8 mouse cellular contexts compared by ENCODE assay signal in the genomic region with DNA sequence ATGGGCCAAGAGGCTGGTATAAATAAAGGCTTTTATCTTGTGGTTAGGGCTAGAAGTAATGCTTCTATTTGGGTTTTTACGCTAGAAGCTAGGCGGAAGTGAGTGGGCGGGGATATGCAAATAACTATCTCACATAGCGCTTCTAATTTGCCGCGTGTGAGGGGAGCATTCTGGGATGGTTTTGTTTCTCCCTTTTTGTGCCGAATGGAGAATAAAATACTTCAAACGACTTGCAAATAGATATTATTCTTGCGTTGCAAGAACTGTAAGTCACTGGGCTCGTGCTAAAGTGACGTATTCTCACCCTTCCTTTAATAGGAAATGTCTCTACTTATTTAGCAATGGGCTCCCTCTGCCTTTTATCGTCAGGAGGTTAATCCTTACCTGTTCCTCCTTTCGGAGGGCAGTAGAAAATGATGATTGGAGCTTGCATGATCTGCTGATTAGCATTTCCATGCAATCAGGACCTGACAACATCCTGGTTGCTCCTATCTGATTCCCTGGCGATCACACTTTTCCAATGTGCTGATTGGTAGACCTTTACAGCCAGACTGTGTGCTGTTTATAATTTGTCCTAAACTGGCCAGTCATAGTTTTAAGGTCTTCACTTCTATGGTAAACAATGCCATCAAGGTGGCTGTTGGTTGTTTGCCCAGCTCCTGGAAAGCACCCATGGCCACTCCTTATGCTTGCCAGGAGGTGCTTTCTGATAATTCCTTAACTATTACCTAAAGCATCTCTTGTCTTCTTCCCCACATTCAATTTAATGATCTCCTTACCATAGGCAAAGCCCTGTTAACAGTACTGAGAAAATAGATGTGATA. TPM values are rescaled to one million over a fixed set of nuclear protein-coding genes. Genes with fewer than 3 reads are reported as not detected.
A peak's percentile ranks its signal among the peaks of the same experiment; 100 is the strongest.
DNase-seq lines count a peak whose midpoint lies in the region; ATAC-seq lines count a peak whose summit lies in the region.

No protein-coding gene starts in this region.

- under 1% methylated on average over 14 of the region's 14 CpGs for WGBS in hindbrain, embryonic 14.5 days

- peak overlapping the region; percentile 98 for H3K27ac ChIP-seq in hindbrain, embryonic 14.5 days

- DNase-seq in T-cell, adult 2 months (ENCODE audit: low spot score), result peak; percentile 88
- peak; percentile 92 to 94 for DNase-seq in cerebellum, postnatal 10 days
- DNase-seq in frontal cortex, postnatal 10 days (ENCODE audit: low spot score in 2 of 2), result peak; percentile 75 to 81
- DNase-seq in hindbrain, embryonic 14.5 days (ENCODE audit: low spot score), result peak; percentile 96
- peak; percentile 90 for DNase-seq in left cerebral cortex, adult 11 months (ENCODE audit: low spot score)
- DNase-seq in lung, postnatal 36 days, result peak; percentile 96
- DNase-seq in retina, embryonic 14.5 days (ENCODE audit: low spot score), result peak; percentile 96
- peak; percentile 70 to 76 for DNase-seq in thymus, postnatal 36 days

- H3K9me3 ChIP-seq in hindbrain, embryonic 14.5 days (ENCODE audit: control insufficient read depth, low read length), result no peaks in the 10 kb centered on the region

- no peaks in the 10 kb centered on the region for H3K36me3 ChIP-seq in hindbrain, embryonic 14.5 days (replicated peaks; ENCODE audit: control insufficient read depth, insufficient read depth)

- peak overlapping the region; percentile 29 for H3K4me3 ChIP-seq in hindbrain, embryonic 14.5 days (replicated peaks; ENCODE audit: low read length)

- ATAC-seq in hindbrain, embryonic 14.5 days (ENCODE audit: low FRiP score), result peak; percentile 74

- peak overlapping the region; percentile 74 for H3K9ac ChIP-seq in hindbrain, embryonic 14.5 days

- H3K4me1 ChIP-seq in hindbrain, embryonic 14.5 days (replicated peaks; ENCODE audit: control insufficient read depth, insufficient read depth, low read length), result peaks cover 13% of the 10 kb centered on the region

- H3K27me3 ChIP-seq in hindbrain, embryonic 14.5 days (ENCODE audit: control insufficient read depth, insufficient read depth, low read length), result no peaks in the 10 kb centered on the region

- peak overlapping the region; percentile 57 for H3K4me2 ChIP-seq in hindbrain, embryonic 14.5 days (replicated peaks)

RNA-seq across cellular contexts. Expression of a gene that starts 2.7 kb away (rescaled TPM):
- polyA plus RNA-seq in hindbrain, embryonic 14.5 days (2014; fragmentation: Nextera tagmentation; extraction: Ambion mirVana), result 40.3 and 40.7 TPM in 2 replicates

RNA-seq across cellular contexts. Expression of a gene that starts 13.8 kb away (rescaled TPM):
- polyA plus RNA-seq in hindbrain, embryonic 14.5 days (2014; fragmentation: Nextera tagmentation; extraction: Ambion mirVana), result 18.6 and 24.3 TPM in 2 replicates

RNA-seq across cellular contexts. Expression of a gene that starts 15.0 kb away (rescaled TPM):
- 324 and 368 TPM in 2 replicates for polyA plus RNA-seq in hindbrain, embryonic 14.5 days (2014; fragmentation: Nextera tagmentation; extraction: Ambion mirVana)

RNA-seq across cellular contexts. Expression of a gene that starts 21.7 kb away (rescaled TPM):
- 9.6 and 10.1 TPM in 2 replicates for polyA plus RNA-seq in hindbrain, embryonic 14.5 days (2014; fragmentation: Nextera tagmentation; extraction: Ambion mirVana)

RNA-seq across cellular contexts. Expression of a gene that starts 27.8 kb away (rescaled TPM):
- 17.0 and 22.0 TPM in 2 replicates for polyA plus RNA-seq in hindbrain, embryonic 14.5 days (2014; fragmentation: Nextera tagmentation; extraction: Ambion mirVana)

Comparison
In these comparisons a context has a peak if more than half of its experiments do, and no peak if none do; other contexts are left out.
1. Peak in every context shown above with its lines: DNase-seq, ATAC-seq, H3K4me3 ChIP-seq and H3K27ac ChIP-seq.